Mouse (Mus musculus) thymus, postnatal 36 days (tissue): ENCODE data around the gene Ak6.

ENCODE experiments used
- DNase-seq, 2 experiments: peaks; one replicate each; pipeline ENCODE4 v3.0.0; 2022; ENCODE audit warnings: mixed read lengths in 2 of 2

The Ak6 gene

DNA sequence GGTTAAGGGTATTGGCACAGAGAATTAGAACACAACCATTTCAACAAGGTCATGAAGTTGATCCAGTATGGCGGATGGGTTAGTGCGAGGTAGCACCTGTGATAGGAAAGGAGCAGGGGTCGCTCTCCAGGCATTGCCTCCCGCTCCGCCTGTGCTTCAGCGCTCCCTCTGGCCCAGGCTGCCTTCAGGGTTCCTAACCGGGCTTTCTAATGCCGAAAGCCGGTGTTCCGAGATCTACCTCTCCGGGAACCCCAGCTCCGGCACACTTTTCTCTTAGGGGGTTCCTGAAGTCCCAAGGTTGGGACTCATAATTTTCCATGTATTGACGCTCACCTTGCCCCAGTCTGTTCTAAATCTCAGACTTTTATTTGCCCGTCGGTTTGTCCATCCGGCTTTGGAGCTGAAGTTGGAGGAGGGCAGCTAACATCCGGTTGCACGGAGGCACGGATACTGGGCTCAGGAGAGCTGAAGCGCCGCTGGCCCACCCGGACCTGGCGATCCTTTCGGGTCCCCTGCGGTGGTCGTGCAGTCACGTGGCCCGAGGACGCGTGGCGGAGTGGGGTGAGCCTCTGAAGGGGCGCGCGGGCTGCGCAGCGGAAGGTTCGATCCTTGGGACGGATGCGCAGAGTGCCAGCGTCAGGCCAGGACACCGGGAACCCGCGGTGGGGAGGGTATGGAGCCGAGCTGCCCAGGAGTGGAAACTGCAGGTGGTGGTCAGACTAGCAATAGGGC is 18.7 kb downstream of the Ak6 start, which contains the start of gene Ccdc125:
Gene Ccdc125 (plus strand): TSS at position 427 of the 732 bp plus-strand sequence.
- DNase-seq: peak; percentile 38 to 42

- no peak for DNase-seq
These were observed 19.5 kb downstream of the Ak6 start for GRCm38 (mm10) chr13:100670181-100670741.

DNA sequence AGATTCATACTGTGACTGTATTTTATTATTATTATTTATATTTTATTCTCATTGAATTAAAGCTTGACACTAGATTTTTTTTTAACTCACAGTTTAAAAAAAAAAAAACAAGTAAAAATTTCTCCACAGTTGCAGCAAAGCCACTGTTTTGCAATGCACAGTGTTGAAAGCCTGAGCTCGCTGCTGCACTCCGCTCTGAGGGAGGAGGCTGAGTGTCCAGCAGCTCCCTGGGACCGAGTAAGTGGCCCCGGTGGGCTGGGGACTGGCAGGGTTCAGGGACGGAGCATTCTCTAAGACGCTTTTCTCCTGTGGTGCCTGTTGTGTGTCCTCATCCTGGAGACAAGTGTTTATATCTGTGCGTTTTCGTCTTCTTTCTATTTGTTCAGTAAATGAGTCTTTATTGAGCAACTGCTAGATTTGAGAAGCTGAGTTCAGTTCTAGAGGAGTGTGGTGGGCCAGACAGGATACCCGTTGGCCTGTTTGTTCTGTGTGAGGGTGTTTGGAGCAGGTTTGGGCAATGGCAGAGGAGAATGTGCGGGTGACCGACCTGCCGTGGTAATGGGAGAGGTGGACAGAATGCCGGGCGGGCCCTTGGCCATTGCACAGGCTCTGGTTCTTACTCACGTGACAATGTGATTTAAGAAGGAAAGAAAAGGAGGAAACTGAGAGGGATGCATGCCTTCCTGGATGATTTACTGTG is 25.3 kb downstream of the Ak6 start:
- DNase-seq: no peak

- DNase-seq: no peak
These were observed 30.8 kb downstream of the Ak6 start for GRCm38 (mm10) chr13:100681615-100682014.

DNA sequence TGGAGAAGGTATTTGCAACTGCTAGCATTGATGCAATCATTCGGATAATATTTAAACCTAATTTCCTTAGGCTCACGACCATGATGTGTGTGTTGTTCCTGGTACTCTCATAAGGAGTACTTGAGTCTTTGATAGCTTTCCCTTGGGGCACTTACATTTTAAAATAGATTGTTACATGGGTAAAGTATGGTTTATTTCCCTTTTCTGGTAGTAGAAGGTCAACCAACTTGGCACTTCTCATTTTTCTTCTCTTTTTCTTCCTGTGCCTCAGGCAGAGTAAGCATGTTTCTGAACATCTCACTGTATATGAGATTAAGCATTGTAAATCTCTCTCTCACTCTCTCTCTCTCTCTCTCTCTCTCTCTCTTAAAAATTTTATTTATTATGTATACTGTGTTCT is 32.1 kb downstream of the Ak6 start:
- no peak for DNase-seq

DNA sequence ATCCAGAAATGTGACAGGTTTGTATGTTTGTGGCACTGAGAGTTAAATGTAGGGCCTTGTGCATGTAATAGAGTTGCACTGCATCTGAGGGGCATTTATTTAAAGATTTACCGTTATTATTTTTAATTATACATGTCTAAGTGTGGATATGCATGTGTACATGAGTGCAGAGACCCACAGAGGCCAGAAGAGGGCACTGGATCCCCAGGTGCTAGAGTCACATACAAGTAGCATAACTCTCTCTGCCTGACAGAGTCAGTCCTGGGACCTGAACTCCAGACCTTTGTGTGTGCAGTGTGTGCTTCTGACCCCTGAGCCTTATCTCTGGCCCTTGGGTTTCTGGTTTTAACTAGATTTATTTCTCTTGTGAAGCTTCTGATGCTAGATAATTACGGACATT is 33.6 kb downstream of the Ak6 start:
- DNase-seq: no peak

DNA sequence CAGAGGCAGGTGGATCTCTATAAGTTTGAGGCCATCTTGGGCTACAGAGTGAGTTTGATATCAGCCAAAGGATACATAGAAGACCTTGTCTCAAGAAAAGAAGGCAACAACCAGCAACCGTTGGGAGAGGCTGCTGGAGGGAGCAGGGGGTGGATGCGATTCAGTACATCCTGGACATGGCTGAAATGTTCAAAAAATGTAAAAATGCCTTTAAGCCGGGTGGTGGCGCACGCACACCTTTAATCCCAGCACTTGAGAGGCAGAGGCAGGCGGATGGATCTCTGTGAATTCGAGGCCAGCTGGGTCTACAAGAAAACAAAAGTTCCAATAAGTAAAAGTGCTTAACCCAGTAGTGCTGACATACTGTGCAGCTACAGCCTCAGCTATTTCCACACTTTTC is 36.7 kb downstream of the Ak6 start:
- no peak for DNase-seq

- no peak for DNase-seq
These were observed 46.8 kb downstream of the Ak6 start for GRCm38 (mm10) chr13:100697541-100697940.

DNA sequence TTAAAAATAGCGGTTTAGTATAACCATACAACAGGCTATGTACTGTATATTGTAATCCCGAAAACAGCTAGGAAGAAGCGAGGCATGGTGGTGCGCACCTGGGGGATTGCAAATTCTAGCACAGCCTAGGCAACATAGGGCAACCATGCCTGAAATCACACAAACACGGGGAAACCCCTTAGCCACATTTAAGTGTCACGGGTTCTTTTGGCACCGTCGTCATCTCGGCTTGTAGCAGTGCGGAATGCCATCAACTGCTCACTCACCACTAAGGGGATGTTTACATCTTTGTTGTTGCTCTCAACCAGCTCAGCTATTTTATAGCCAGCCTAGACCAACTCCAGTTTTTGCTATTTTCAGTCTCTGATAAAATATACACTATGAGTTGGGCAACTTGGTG is 48.1 kb downstream of the Ak6 start:
- no peak for DNase-seq

- DNase-seq: no peak
These were observed 52.7 kb downstream of the Ak6 start for GRCm38 (mm10) chr13:100703468-100703867.

GRCm38 (mm10) chr13:100706206-100706605 is 55.4 kb downstream of the Ak6 start:
- DNase-seq: no peak

- DNase-seq: no peak
These were observed 64.7 kb downstream of the Ak6 start for GRCm38 (mm10) chr13:100715467-100715866.
